Mouse (Mus musculus) embryonic facial prominence, embryonic 13.5 days (tissue): ENCODE measurements around the gene Chm. TPM values are rescaled to one million over a fixed set of nuclear protein-coding genes. Genes with fewer than 3 reads are reported as not detected.
A peak's percentile ranks its signal among the peaks of the same experiment; 100 is the strongest.
"Not testable (repeated sequence)": the region's sequence is repeated elsewhere in the genome, so short reads cannot be mapped to it uniquely, and the experiment has no call there.

ENCODE experiments used
- ATAC-seq: fragments of 200-750 bp; cut with Nextera tagmentation; 2 replicates; pipeline ENCODE4 v1.8.0; 2017; ENCODE audit warnings: low read depth; ENCODE audit not compliant: insufficient number of reproducible peaks, insufficient read depth, low FRiP score, low TSS enrichment
- H3K27ac ChIP-seq: fragments of 300-500 bp; sonication (generic); 2 replicates; pipeline ENCODE4 v1.5.1; 2015; ENCODE audit warnings: moderate library complexity, mild to moderate bottlenecking, inconsistent platforms
- H3K27me3 ChIP-seq: fragments of 300-500 bp; sonication (generic); 2 replicates; pipeline ENCODE4 v1.6.1; 2015; ENCODE audit warnings: mild to moderate bottlenecking, inconsistent platforms
- H3K36me3 ChIP-seq: fragments of 300-500 bp; sonication (generic); 2 replicates; pipeline ENCODE4 v1.6.1; 2015; ENCODE audit warnings: mild to moderate bottlenecking, inconsistent platforms
- H3K4me1 ChIP-seq: fragments of 300-500 bp; sonication (generic); 2 replicates; pipeline ENCODE4 v1.6.1; 2015; ENCODE audit warnings: inconsistent platforms
- H3K4me2 ChIP-seq: fragments of 300-500 bp; sonication (generic); 2 replicates; pipeline ENCODE4 v1.6.1; 2015; ENCODE audit warnings: moderate library complexity, mild to moderate bottlenecking, inconsistent platforms
- H3K4me3 ChIP-seq: fragments of 300-500 bp; sonication (generic); 2 replicates; pipeline ENCODE4 v1.5.1; 2015; ENCODE audit warnings: mild to moderate bottlenecking, inconsistent platforms
- H3K9ac ChIP-seq: fragments of 300-500 bp; sonication (generic); 2 replicates; pipeline ENCODE4 v1.6.1; 2015; ENCODE audit warnings: mild to moderate bottlenecking, inconsistent platforms
- H3K9me3 ChIP-seq: fragments of 300-500 bp; sonication (generic); 2 replicates; pipeline ENCODE4 v1.6.1; 2016; ENCODE audit warnings: inconsistent platforms
- WGBS: fragments of 180-500 bp; shearing (Covaris S2); methylation state at CpG from one replicate; pipeline ENCODE4 v1.1.7; 2015; ENCODE audit warnings: mixed read lengths; 5-methylcytosine and 5-hydroxymethylcytosine counted together
- polyA plus RNA-seq: library from polyadenylated mRNA; unstranded; fragments of >200 nt; fragmentation: Nextera tagmentation; extraction: Ambion mirVana; gene quantifications from 2 replicates; pipeline ENCODE4 v1.2.1, GENCODE M21; 2015

Gene Chm
- polyA plus RNA-seq = 14.1 and 14.3 TPM in 2 replicates

GRCm38 (mm10) chrX:113185230-113185985 is at the start of gene Chm:
Chm (minus strand) TSS chrX:113185517.
- H3K4me1 ChIP-seq = no peaks in the 10 kb centered on the region
- 17% methylated on average over 21 of the region's 21 CpGs for WGBS
- H3K9ac ChIP-seq = peak within 1 kb of the TSS; percentile 71
- peak within 1 kb of the TSS; percentile 54 for H3K4me3 ChIP-seq
- ATAC-seq = peak; percentile 80; the same call in 1 of the 2 replicates
- no peaks in the 10 kb centered on the region for H3K27me3 ChIP-seq
- no peaks in the 10 kb centered on the region for H3K36me3 ChIP-seq
- H3K9me3 ChIP-seq = no peaks in the 10 kb centered on the region
- H3K27ac ChIP-seq = peak within 1 kb of the TSS; percentile 68
- peak within 1 kb of the TSS; percentile 56 for H3K4me2 ChIP-seq

GRCm38 (mm10) chrX:113193901-113194300 is 8.6 kb upstream of the Chm start:
- no peak for ATAC-seq
- no peak overlapping the region for H3K4me3 ChIP-seq
- WGBS = 39% methylated on average over 2 of the region's 2 CpGs
- H3K27ac ChIP-seq = no peak overlapping the region
- no peaks in the 10 kb centered on the region for H3K36me3 ChIP-seq
- no peaks in the 10 kb centered on the region for H3K27me3 ChIP-seq
- H3K4me2 ChIP-seq = no peak overlapping the region
- no peak overlapping the region for H3K9ac ChIP-seq
- H3K4me1 ChIP-seq = no peaks in the 10 kb centered on the region
- no peaks in the 10 kb centered on the region for H3K9me3 ChIP-seq

- Histone ChIP-seq H3K36me3 (no peaks in the 10 kb centered on the region), H3K9me3 (no peaks in the 10 kb centered on the region), H3K27ac (peak overlapping the region; percentile 68)
Measured at GRCm38 (mm10) chrX:113184569-113185229, 618 bp downstream of the Chm start.

GRCm38 (mm10) chrX:113180856-113181255 is 4.5 kb downstream of the Chm start:
- not testable (repeated sequence) for H3K9ac ChIP-seq, ATAC-seq, H3K27me3 ChIP-seq, H3K27ac ChIP-seq, H3K9me3 ChIP-seq, H3K4me2 ChIP-seq, H3K4me1 ChIP-seq, H3K4me3 ChIP-seq, H3K36me3 ChIP-seq
- 88% methylated on average over 4 of the region's 4 CpGs for WGBS

More at GRCm38 (mm10) chrX:113184569-113185229, 618 bp downstream of the Chm start:
- Histone ChIP-seq H3K27me3 (no peaks in the 10 kb centered on the region), H3K9ac (peak overlapping the region; percentile 71), H3K4me3 (peak overlapping the region; percentile 54), H3K4me2 (peak overlapping the region; percentile 56), H3K4me1 (no peaks in the 10 kb centered on the region)
- WGBS = 23% methylated on average over 17 of the region's 17 CpGs
- ATAC-seq = no peak

GRCm38 (mm10) chrX:113172766-113173165 is 12.6 kb downstream of the Chm start:
- ATAC-seq = no peak
- H3K4me3 ChIP-seq = no peak overlapping the region
- H3K27me3 ChIP-seq = no peaks in the 10 kb centered on the region
- H3K36me3 ChIP-seq = no peaks in the 10 kb centered on the region
- H3K4me2 ChIP-seq = no peak overlapping the region
- no peaks in the 10 kb centered on the region for H3K9me3 ChIP-seq
- H3K4me1 ChIP-seq = no peaks in the 10 kb centered on the region
- no peak overlapping the region for H3K9ac ChIP-seq
- WGBS = 66% methylated on average over 2 of the region's 2 CpGs
- no peak overlapping the region for H3K27ac ChIP-seq

GRCm38 (mm10) chrX:113172271-113172670 is 13.0 kb downstream of the Chm start:
- H3K9ac ChIP-seq = no peak overlapping the region
- no peaks in the 10 kb centered on the region for H3K4me1 ChIP-seq
- no peak for ATAC-seq
- H3K4me2 ChIP-seq = no peak overlapping the region
- no peaks in the 10 kb centered on the region for H3K36me3 ChIP-seq
- H3K27ac ChIP-seq = no peak overlapping the region
- no peak overlapping the region for H3K4me3 ChIP-seq
- no peaks in the 10 kb centered on the region for H3K9me3 ChIP-seq
- no peaks in the 10 kb centered on the region for H3K27me3 ChIP-seq
- 70% methylated on average over 1 of the region's 1 CpGs for WGBS

- no peak for ATAC-seq
- H3K9ac ChIP-seq = no peak overlapping the region
- no peak overlapping the region for H3K4me2 ChIP-seq
- H3K27me3 ChIP-seq = no peaks in the 10 kb centered on the region
- H3K9me3 ChIP-seq = no peaks in the 10 kb centered on the region
- WGBS = 68% methylated on average over 3 of the region's 3 CpGs
- H3K4me1 ChIP-seq = no peaks in the 10 kb centered on the region
- H3K36me3 ChIP-seq = peaks cover 4% of the 10 kb centered on the region; the same call in 1 of the 2 replicates
- H3K27ac ChIP-seq = no peak overlapping the region
- no peak overlapping the region for H3K4me3 ChIP-seq
Measured at GRCm38 (mm10) chrX:113160268-113160860, 25.0 kb downstream of the Chm start.

GRCm38 (mm10) chrX:113084171-113084570 is 101.1 kb downstream of the Chm start:
- Histone ChIP-seq H3K27ac (no peak overlapping the region), H3K9me3 (no peaks in the 10 kb centered on the region), H3K4me3 (no peak overlapping the region), H3K36me3 (no peaks in the 10 kb centered on the region), H3K9ac (no peak overlapping the region), H3K4me1 (no peaks in the 10 kb centered on the region), H3K27me3 (no peaks in the 10 kb centered on the region), H3K4me2 (no peak overlapping the region)
- 65% methylated on average over 2 of the region's 2 CpGs for WGBS
- ATAC-seq = no peak

- no peak overlapping the region for H3K27ac ChIP-seq
- H3K36me3 ChIP-seq = peaks cover 4% of the 10 kb centered on the region; the same call in 1 of the 2 replicates
- no peak overlapping the region for H3K4me2 ChIP-seq
- no peaks in the 10 kb centered on the region for H3K4me1 ChIP-seq
- ATAC-seq = no peak
- H3K27me3 ChIP-seq = no peaks in the 10 kb centered on the region
- no peaks in the 10 kb centered on the region for H3K9me3 ChIP-seq
- H3K4me3 ChIP-seq = no peak overlapping the region
- WGBS = 85% methylated on average over 2 of the region's 2 CpGs
- H3K9ac ChIP-seq = no peak overlapping the region
Measured at GRCm38 (mm10) chrX:113076053-113076452, 109.3 kb downstream of the Chm start.

GRCm38 (mm10) chrX:113074823-113075222 is 110.5 kb downstream of the Chm start:
- WGBS = 90% methylated on average over 4 of the region's 4 CpGs
- Histone ChIP-seq H3K4me2 (no peak overlapping the region), H3K9me3 (no peaks in the 10 kb centered on the region), H3K27me3 (no peaks in the 10 kb centered on the region), H3K4me1 (no peaks in the 10 kb centered on the region), H3K9ac (no peak overlapping the region), H3K27ac (no peak overlapping the region), H3K4me3 (no peak overlapping the region), H3K36me3 (peaks cover 4% of the 10 kb centered on the region; the same call in 1 of the 2 replicates)
- no peak for ATAC-seq

GRCm38 (mm10) chrX:113003621-113004020 is 181.7 kb downstream of the Chm start:
- no peak overlapping the region for H3K4me3 ChIP-seq
- H3K9ac ChIP-seq = no peak overlapping the region
- no peak overlapping the region for H3K4me2 ChIP-seq
- H3K27ac ChIP-seq = no peak overlapping the region
- H3K4me1 ChIP-seq = no peaks in the 10 kb centered on the region
- ATAC-seq = no peak
- H3K27me3 ChIP-seq = no peaks in the 10 kb centered on the region
- H3K36me3 ChIP-seq = no peaks in the 10 kb centered on the region
- no peaks in the 10 kb centered on the region for H3K9me3 ChIP-seq
- WGBS = 75% methylated on average over 3 of the region's 3 CpGs
